Mouse (Mus musculus): ENCODE results near the gene Gm4301. TPM values are rescaled to one million over a fixed set of nuclear protein-coding genes. Genes with fewer than 3 reads are reported as not detected.
"Not testable (repeated sequence)": the region's sequence is repeated elsewhere in the genome, so short reads cannot be mapped to it uniquely, and the experiment has no call there.

Gm4301 gene
- total RNA-seq (2014; fragmentation: Nextera tagmentation) (not detected in 2 replicates), total RNA-seq (2017) (not detected in 2 replicates), polyA plus RNA-seq (2012) (not detected in 2 replicates)

DNA sequence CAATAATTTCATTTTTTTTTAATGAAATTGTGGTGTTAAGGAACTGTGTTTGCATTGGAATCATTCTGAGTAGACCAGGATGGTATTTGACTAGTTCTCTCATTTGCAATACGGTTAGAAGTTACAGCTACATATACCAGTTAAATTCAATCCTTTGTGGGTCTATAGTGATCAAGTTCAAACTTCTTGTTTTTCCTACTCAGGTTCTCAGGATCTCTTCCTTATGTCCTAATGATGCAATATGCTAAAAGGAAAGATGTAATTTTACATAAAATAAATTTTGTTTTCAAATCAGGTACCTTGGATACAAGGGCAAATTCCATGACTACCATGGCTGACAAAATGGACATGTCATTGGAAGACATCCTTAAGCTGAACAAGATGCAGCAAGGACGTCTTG, at the start of gene Gm4301:
Gene Gm4301 (plus strand): TSS at position 301 of the 400 bp plus-strand sequence.
- not testable (repeated sequence) for ATAC-seq (ENCODE audit: extremely low read depth, insufficient number of reproducible peaks, low FRiP score, poor library complexity, severe bottlenecking); H3K9me3 ChIP-seq (replicated peaks); H3K4me3 ChIP-seq (ENCODE audit: low read depth, low read length); H3K4me1 ChIP-seq (ENCODE audit: insufficient read depth, low read depth, low read length); DNase-seq (ENCODE audit: low spot score); H3K27me3 ChIP-seq (ENCODE audit: insufficient read depth, low read length); H3K36me3 ChIP-seq (replicated peaks)

DNA sequence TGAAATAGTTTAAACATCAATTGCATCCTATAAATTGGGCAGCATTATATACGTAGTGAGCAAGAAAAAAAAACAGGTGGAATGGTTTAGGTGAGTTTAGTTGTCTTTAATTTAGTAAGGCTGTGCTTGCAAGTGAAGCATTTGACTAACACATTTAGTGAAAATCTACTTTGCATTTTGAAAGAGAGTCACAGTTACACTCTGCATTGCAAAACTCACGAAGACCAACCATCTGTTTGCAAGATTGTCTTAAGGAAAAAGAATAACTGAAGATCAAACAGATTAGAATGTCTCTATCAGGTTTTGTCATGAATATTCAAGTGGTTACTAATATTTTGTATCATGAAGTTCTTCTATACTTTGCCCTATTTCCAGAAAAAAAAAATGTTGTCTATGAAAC, 39.4 kb upstream of the Gm4301 start:
- no peaks in the 10 kb centered on the region for H3K27me3 ChIP-seq (ENCODE audit: insufficient read depth, low read length)
- TF ChIP-seq CTCF (IDR thresholded peaks at IDR 0.05; ENCODE audit: low read depth, low read length): no peak
- no peak for TF ChIP-seq GATA1 (IDR thresholded peaks at IDR 0.05; ENCODE audit: borderline replicate concordance, low read length)
- TF ChIP-seq TAL1 (conservative IDR thresholded peaks at IDR 0.05; ENCODE audit: low read depth, low read length): no peak
- TF ChIP-seq GATA2 (IDR thresholded peaks at IDR 0.05; ENCODE audit: borderline replicate concordance, low read depth, low read length): no peak
- TF ChIP-seq POLR2AphosphoS5 (IDR thresholded peaks at IDR 0.05; ENCODE audit: insufficient replicate concordance, low read depth, low read length): no peak
- DNase-seq (ENCODE audit: low spot score) (no peak), ATAC-seq (ENCODE audit: extremely low read depth, insufficient number of reproducible peaks, low FRiP score, poor library complexity, severe bottlenecking) (no peak)
- H3K36me3 ChIP-seq (replicated peaks): no peaks in the 10 kb centered on the region
- H3K4me1 ChIP-seq (ENCODE audit: insufficient read depth, low read depth, low read length): no peaks in the 10 kb centered on the region
- H3K9me3 ChIP-seq (replicated peaks): no peaks in the 10 kb centered on the region
- no peak overlapping the region for H3K4me3 ChIP-seq (ENCODE audit: low read depth, low read length)

DNA sequence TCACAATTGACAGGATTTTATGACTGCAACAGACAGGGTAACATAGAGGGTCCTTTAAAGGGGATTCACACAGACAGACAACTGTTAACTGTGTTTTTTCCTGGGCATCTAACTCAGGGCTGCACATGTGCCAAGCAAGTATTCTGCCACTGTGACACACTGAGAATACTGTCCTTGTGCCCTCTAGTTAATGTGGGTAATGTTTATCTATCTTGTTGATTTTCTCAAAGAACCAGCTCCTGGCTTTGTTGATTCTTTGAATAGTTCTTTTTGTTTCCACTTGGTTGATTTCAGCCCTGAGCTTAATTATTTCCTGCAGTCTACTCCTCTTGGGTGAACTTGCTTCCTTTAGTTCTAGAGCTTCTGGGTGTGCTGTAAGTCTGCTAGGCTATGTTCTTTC, 35.4 kb upstream of the Gm4301 start:
- not testable (repeated sequence) for H3K36me3 ChIP-seq (replicated peaks); H3K4me3 ChIP-seq (ENCODE audit: low read depth, low read length); H3K27me3 ChIP-seq (ENCODE audit: insufficient read depth, low read length); H3K9me3 ChIP-seq (replicated peaks); H3K4me1 ChIP-seq (ENCODE audit: insufficient read depth, low read depth, low read length); DNase-seq (ENCODE audit: low spot score); ATAC-seq (ENCODE audit: extremely low read depth, insufficient number of reproducible peaks, low FRiP score, poor library complexity, severe bottlenecking)

GRCm38 (mm10) chr10:100340536-100340935, 5.1 kb downstream of the Gm4301 start, which contains the start of gene Gm4302:
Gene Gm4302, plus strand, starts transcription at chr10:100340836.
- H3K9me3 ChIP-seq (replicated peaks); H3K4me1 ChIP-seq (ENCODE audit: insufficient read depth, low read depth, low read length); H3K36me3 ChIP-seq (replicated peaks); H3K27me3 ChIP-seq (ENCODE audit: insufficient read depth, low read length); DNase-seq (ENCODE audit: low spot score); H3K4me3 ChIP-seq (ENCODE audit: low read depth, low read length); ATAC-seq (ENCODE audit: extremely low read depth, insufficient number of reproducible peaks, low FRiP score, poor library complexity, severe bottlenecking): not testable (repeated sequence)

DNA sequence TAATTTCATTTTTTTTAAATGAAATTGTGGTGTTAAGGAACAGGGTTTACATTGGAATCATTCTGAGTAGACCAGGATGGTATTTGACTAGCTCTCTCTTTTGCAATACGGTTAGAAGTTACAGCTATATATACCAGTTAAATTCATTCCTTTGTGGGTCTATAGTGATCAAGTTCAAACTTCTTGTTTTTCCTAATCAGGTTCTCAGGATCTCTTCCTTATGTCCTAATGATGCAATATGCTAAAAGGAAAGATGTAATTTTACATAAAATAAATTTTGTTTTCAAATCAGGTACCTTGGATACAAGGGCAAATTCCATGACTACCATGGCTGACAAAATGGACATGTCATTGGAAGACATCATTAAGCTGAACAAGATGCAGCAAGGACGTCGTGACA, 10.2 kb downstream of the Gm4301 start, which contains the start of gene Gm4303:
Gene Gm4303 (plus strand): TSS at position 301 of the 400 bp plus-strand sequence.
- H3K4me3 ChIP-seq (ENCODE audit: low read depth, low read length); ATAC-seq (ENCODE audit: extremely low read depth, insufficient number of reproducible peaks, low FRiP score, poor library complexity, severe bottlenecking); DNase-seq (ENCODE audit: low spot score): not testable (repeated sequence)

DNA sequence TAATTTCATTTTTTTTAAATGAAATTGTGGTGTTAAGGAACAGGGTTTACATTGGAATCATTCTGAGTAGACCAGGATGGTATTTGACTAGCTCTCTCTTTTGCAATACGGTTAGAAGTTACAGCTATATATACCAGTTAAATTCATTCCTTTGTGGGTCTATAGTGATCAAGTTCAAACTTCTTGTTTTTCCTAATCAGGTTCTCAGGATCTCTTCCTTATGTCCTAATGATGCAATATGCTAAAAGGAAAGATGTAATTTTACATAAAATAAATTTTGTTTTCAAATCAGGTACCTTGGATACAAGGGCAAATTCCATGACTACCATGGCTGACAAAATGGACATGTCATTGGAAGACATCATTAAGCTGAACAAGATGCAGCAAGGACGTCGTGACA, 15.3 kb downstream of the Gm4301 start, which contains the start of gene Gm4305:
Gene Gm4305 (plus strand): TSS at position 301 of the 400 bp plus-strand sequence.
- ATAC-seq (ENCODE audit: extremely low read depth, insufficient number of reproducible peaks, low FRiP score, poor library complexity, severe bottlenecking); H3K4me3 ChIP-seq (ENCODE audit: low read depth, low read length); DNase-seq (ENCODE audit: low spot score); H3K4me1 ChIP-seq (ENCODE audit: insufficient read depth, low read depth, low read length); H3K36me3 ChIP-seq (replicated peaks); H3K9me3 ChIP-seq (replicated peaks); H3K27me3 ChIP-seq (ENCODE audit: insufficient read depth, low read length): not testable (repeated sequence)

More for the DNA sequence above, 10.2 kb downstream of the Gm4301 start, which contains the start of gene Gm4303:
- H3K4me1 ChIP-seq (ENCODE audit: insufficient read depth, low read depth, low read length); H3K27me3 ChIP-seq (ENCODE audit: insufficient read depth, low read length); H3K9me3 ChIP-seq (replicated peaks); H3K36me3 ChIP-seq (replicated peaks): not testable (repeated sequence)

DNA sequence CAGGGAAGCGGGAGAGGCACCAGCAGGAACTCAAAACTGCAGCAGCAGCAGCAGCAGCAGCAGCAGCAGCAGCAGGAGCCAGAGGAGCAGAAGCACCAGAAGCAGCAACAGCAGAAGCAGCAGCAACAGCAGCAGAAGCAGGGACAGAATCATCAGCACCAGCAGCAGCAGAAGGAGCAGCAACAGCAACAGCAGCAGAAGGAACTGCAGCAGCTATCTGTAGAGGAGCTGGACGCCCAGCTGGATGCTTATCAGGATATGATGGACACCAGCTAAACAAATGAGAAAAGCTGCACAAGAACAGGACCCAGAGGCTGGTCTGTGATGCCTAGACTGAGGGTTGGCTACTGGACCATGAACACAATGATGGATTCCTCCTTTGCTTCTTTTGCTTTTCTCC, 21.4 kb downstream of the Gm4301 start:
- not testable (repeated sequence) for H3K9me3 ChIP-seq (replicated peaks); H3K4me3 ChIP-seq (ENCODE audit: low read depth, low read length); DNase-seq (ENCODE audit: low spot score); H3K27me3 ChIP-seq (ENCODE audit: insufficient read depth, low read length); H3K36me3 ChIP-seq (replicated peaks); ATAC-seq (ENCODE audit: extremely low read depth, insufficient number of reproducible peaks, low FRiP score, poor library complexity, severe bottlenecking); H3K4me1 ChIP-seq (ENCODE audit: insufficient read depth, low read depth, low read length)

- not testable (repeated sequence) for DNase-seq (ENCODE audit: low spot score); H3K4me1 ChIP-seq (ENCODE audit: insufficient read depth, low read depth, low read length); H3K4me3 ChIP-seq (ENCODE audit: low read depth, low read length); H3K9me3 ChIP-seq (replicated peaks); H3K27me3 ChIP-seq (ENCODE audit: insufficient read depth, low read length); H3K36me3 ChIP-seq (replicated peaks); ATAC-seq (ENCODE audit: extremely low read depth, insufficient number of reproducible peaks, low FRiP score, poor library complexity, severe bottlenecking)
Observed at GRCm38 (mm10) chr10:100361038-100361437, 25.6 kb downstream of the Gm4301 start, which contains the start of gene Gm4307. Gene Gm4307, plus strand, starts transcription at chr10:100361338.

GRCm38 (mm10) chr10:100382460-100382859, 47.0 kb downstream of the Gm4301 start, which contains the start of gene Gm4312:
Gene Gm4312, minus strand, starts transcription at chr10:100382560.
- H3K27me3 ChIP-seq (ENCODE audit: insufficient read depth, low read length); ATAC-seq (ENCODE audit: extremely low read depth, insufficient number of reproducible peaks, low FRiP score, poor library complexity, severe bottlenecking); DNase-seq (ENCODE audit: low spot score); H3K9me3 ChIP-seq (replicated peaks); H3K4me1 ChIP-seq (ENCODE audit: insufficient read depth, low read depth, low read length); H3K36me3 ChIP-seq (replicated peaks); H3K4me3 ChIP-seq (ENCODE audit: low read depth, low read length): not testable (repeated sequence)

Data from G1E (cell line).